Mouse (Mus musculus): Measurements from ENCODE around the gene Padi1.

DNA sequence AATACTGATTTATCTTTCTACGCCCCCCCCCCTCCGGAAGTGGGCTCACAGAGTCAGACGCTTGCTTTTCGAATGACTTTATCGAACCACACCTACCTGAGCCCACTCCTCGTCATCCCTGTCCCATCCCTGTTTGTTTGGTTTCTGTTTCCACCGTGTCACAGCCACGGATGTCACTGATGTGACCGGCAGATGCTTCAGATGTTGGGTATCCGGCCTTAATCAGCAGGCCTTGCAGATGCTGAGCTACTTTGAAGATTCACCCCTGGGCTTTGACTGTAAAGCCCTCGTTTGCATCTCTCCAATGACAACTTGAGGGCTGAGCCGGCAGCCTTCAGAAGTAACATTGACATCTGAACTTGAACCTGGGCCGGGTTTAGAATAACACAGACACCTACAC lies 69.0 kb downstream of the Padi1 start:
- TF ChIP-seq CTCF (IDR thresholded peaks at IDR 0.05; ENCODE audit: borderline replicate concordance, insufficient read depth, low read depth, low read length) (no peak), POLR2A (IDR thresholded peaks at IDR 0.05; ENCODE audit: borderline replicate concordance, insufficient read depth, low read length) (no peak)

All from cerebellum, adult 2 months (tissue).